Mouse (Mus musculus) liver, adult 2 months (tissue): ENCODE measurements around the gene Rasa3. TPM values are rescaled to one million over a fixed set of nuclear protein-coding genes. Genes with fewer than 3 reads are reported as not detected.

Experiments
- DNase-seq: peaks from one replicate; pipeline ENCODE4 v3.0.0-alpha.2; 2011; ENCODE audit warnings: low read depth, low spot score; ENCODE audit errors: extremely low read depth
- H3K27ac ChIP-seq: fragments of 200-500 bp; replicated peaks from 2 replicates; pipeline ENCODE4 v1.5.1; 2012; ENCODE audit warnings: low read depth, mild to moderate bottlenecking, control low read depth, inconsistent platforms, low read length; ENCODE audit not compliant: insufficient read depth
- H3K27me3 ChIP-seq: fragments of 200-500 bp; 2 replicates; pipeline ENCODE4 v1.6.1; 2012; ENCODE audit warnings: mild to moderate bottlenecking, moderate library complexity, low read length, inconsistent platforms; ENCODE audit not compliant: control insufficient read depth, insufficient read depth
- H3K36me3 ChIP-seq: fragments of 200-500 bp; 2 replicates; pipeline ENCODE4 v1.6.1; 2012; ENCODE audit warnings: low read length, inconsistent platforms; ENCODE audit not compliant: control insufficient read depth, insufficient read depth
- H3K4me1 ChIP-seq: fragments of 200-500 bp; 2 replicates; pipeline ENCODE4 v1.6.1; 2011; ENCODE audit warnings: low read length; ENCODE audit not compliant: control insufficient read depth, insufficient read depth
- H3K4me3 ChIP-seq: fragments of 200-500 bp; 2 replicates; pipeline ENCODE4 v1.5.1; 2011; ENCODE audit warnings: low read depth, mild to moderate bottlenecking, control low read depth, low read length, moderate library complexity; ENCODE audit not compliant: insufficient read depth
- H3K79me2 ChIP-seq: fragments of 200-500 bp; 2 replicates; pipeline ENCODE4 v1.6.1; 2012; ENCODE audit warnings: inconsistent platforms, mild to moderate bottlenecking, low read length, moderate library complexity; ENCODE audit not compliant: control insufficient read depth, insufficient read depth
- H3K9ac ChIP-seq: fragments of 200-500 bp; 2 replicates; pipeline ENCODE4 v1.6.1; 2012; ENCODE audit warnings: low read depth, mild to moderate bottlenecking, control low read depth, inconsistent platforms, low read length
- CTCF ChIP-seq: fragments of 200-500 bp; IDR thresholded peaks from 2 replicates; pipeline ENCODE4 v1.5.1; 2011; ENCODE audit warnings: low read depth, low read length, control low read depth
- POLR2A ChIP-seq: fragments of 200-500 bp; IDR thresholded peaks from 2 replicates; pipeline ENCODE4 v1.6.1; 2011; ENCODE audit warnings: low read length, control low read depth; ENCODE audit not compliant: insufficient read depth; ENCODE audit errors: extremely low read depth
- WGBS: fragments of 180-500 bp; shearing (Covaris S2); methylation state at CpG from one replicate; pipeline ENCODE4 v1.1.7; 2018; 5-methylcytosine and 5-hydroxymethylcytosine counted together
- polyA plus RNA-seq: library from polyadenylated mRNA; depleted of rRNA; stranded (reverse); fragments of >200 nt; gene quantifications from 2 replicates; pipeline ENCODE4 v1.2.3, GENCODE M21; 2012
- total RNA-seq: library from RNA; depleted of rRNA; stranded (reverse); fragments of >200 nt; gene quantifications from 2 replicates; pipeline ENCODE4 v1.2.3, GENCODE M21; 2014

The Rasa3 gene
- total and polyA plus RNA-seq, 2 experiments, result 6.6 to 10.3 TPM

DNA sequence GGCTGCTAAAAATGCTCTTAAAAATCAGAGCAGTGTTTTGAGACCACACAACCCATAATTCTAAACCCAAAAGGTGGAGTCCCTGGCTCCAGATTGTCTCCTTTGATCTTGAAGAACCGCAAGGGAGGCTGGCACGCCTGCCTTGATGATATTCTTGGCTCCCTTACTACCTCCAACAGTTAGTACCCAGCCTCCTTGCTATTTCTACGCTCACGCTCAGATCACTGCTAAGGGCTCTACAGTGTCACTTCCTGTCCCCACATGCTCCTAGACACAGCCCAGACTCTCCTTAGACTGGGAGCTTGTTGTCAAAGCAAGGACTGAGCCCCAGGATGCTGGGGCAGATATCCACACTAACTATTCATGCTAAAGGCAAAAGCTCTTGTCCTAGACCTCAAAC is 46.6 kb downstream of the Rasa3 start:
- no peaks in the 10 kb centered on the region for H3K36me3 ChIP-seq
- no peak for TF ChIP-seq CTCF
- no peak for TF ChIP-seq POLR2A
- H3K27ac ChIP-seq, result no peak overlapping the region
- no peak for DNase-seq
- H3K4me3 ChIP-seq, result no peak overlapping the region
- no peak overlapping the region for H3K9ac ChIP-seq
- no peaks in the 10 kb centered on the region for H3K4me1 ChIP-seq
- no peaks in the 10 kb centered on the region for H3K79me2 ChIP-seq
- WGBS, result 85% methylated on average over 4 of the region's 4 CpGs
- no peaks in the 10 kb centered on the region for H3K27me3 ChIP-seq

DNA sequence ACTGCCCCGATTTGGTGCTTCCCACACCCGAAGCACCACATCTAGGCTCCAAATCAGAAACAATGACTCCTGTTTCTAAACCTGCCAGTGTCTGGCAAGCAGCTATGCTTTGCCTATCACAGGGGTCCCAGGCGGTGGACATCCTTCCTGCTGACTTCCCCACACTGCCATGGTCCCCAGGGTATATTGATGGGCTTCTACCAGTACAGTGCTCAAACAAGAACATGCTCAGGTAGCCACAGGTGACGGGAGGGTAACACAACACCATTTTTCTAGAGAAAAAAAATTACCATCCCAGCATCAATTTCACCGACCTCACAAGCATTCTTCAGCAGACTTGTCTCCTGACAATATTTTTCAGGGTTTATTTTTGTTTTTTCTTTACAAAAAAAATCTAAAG is 47.2 kb downstream of the Rasa3 start:
- H3K36me3 ChIP-seq, result no peaks in the 10 kb centered on the region
- H3K4me1 ChIP-seq, result no peaks in the 10 kb centered on the region
- 83% methylated on average over 5 of the region's 5 CpGs for WGBS
- H3K4me3 ChIP-seq, result no peak overlapping the region
- H3K9ac ChIP-seq, result no peak overlapping the region
- no peaks in the 10 kb centered on the region for H3K27me3 ChIP-seq
- TF ChIP-seq CTCF (no peak), POLR2A (no peak)
- H3K79me2 ChIP-seq, result no peaks in the 10 kb centered on the region
- no peak for DNase-seq
- H3K27ac ChIP-seq, result no peak overlapping the region

DNA sequence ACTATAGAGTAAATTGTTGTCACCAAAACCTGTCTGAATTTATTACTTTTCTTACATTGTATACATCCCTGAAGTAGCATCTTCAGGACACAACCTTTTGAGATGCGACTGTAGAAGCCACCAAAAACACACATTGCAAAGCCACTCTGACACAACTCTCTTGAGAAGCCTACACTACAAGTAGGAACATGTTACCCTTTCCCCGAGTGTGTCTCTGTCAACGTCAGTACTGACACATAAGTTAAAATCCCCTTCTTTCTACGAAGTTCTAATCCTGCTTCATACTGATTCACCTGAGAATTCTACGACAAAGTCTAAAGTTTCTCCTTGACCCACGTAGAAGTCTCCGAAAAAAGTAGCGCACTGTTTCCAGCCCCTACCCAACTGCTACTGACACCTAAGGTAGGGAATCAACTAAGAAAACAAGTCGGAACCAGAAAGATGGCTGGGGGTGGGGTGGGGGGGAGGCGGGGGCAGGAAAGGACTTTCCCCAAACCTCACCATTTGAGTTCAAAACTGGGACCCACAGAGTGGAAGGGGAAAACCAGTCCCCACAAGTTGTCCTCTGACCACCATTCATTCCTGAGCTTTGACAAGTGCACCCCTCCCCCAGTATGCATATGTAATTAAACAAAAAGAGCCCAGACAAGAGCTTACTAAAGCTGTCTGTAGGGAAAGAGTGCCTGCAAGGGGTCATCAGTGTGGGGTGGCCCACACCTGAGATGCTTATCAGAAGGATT is 47.9 kb downstream of the Rasa3 start:
- 96% methylated on average over 10 of the region's 10 CpGs for WGBS

DNA sequence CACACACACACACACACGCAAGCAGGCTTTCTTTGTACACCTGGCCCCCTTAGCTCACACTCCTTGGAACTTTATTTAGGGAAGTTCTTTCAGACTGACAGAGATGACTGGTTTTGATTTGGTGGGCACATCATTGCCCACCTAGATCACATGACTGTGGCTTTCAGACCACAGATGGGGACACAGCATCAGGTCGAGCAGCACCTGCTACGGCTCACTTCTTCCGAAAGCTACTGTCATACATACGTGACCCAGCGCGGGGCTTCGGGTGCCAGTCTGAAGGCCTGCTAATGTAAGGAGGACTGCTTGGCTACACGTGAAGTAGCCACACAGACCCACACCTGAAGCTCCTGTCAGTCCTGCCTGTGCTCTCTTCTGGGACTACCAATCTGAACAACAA is 49.3 kb downstream of the Rasa3 start:
- no peaks in the 10 kb centered on the region for H3K4me1 ChIP-seq
- no peaks in the 10 kb centered on the region for H3K36me3 ChIP-seq
- no peaks in the 10 kb centered on the region for H3K27me3 ChIP-seq
- H3K79me2 ChIP-seq, result no peaks in the 10 kb centered on the region
- no peak overlapping the region for H3K9ac ChIP-seq
- TF ChIP-seq POLR2A (no peak), CTCF (no peak)
- no peak for DNase-seq
- H3K27ac ChIP-seq, result no peak overlapping the region
- 94% methylated on average over 9 of the region's 9 CpGs for WGBS
- no peak overlapping the region for H3K4me3 ChIP-seq

More for the DNA sequence above, 47.9 kb downstream of the Rasa3 start:
- H3K79me2 ChIP-seq, result no peaks in the 10 kb centered on the region
- no peaks in the 10 kb centered on the region for H3K27me3 ChIP-seq
- H3K27ac ChIP-seq, result no peak overlapping the region
- no peak overlapping the region for H3K4me3 ChIP-seq
- H3K9ac ChIP-seq, result no peak overlapping the region
- no peaks in the 10 kb centered on the region for H3K36me3 ChIP-seq
- TF ChIP-seq POLR2A, result no peak
- TF ChIP-seq CTCF, result no peak
- DNase-seq, result no peak
- H3K4me1 ChIP-seq, result no peaks in the 10 kb centered on the region

DNA sequence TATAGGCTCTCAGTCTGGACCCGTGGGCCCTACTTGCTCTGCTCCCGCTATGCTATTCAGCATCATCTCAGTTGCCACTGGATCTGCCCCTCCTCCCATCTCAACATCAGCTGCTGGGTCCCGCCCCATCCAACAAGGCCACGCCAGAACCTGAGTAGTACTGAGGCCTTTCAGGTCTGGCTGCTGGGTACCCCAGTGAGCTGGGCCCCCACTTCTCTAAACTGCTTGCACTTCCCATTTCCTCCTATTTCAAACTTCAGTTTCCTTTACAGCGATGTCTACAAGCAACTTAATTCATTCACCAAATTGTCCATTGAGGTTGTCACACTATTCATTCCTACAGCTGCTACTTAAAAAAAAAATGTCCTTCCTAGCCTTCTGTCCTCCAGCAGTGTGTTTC is 49.8 kb downstream of the Rasa3 start:
- no peak overlapping the region for H3K27ac ChIP-seq
- H3K9ac ChIP-seq, result no peak overlapping the region
- TF ChIP-seq CTCF, result no peak
- no peak for TF ChIP-seq POLR2A
- no peaks in the 10 kb centered on the region for H3K79me2 ChIP-seq
- no peaks in the 10 kb centered on the region for H3K27me3 ChIP-seq
- H3K36me3 ChIP-seq, result no peaks in the 10 kb centered on the region
- H3K4me3 ChIP-seq, result no peak overlapping the region
- WGBS, result 95% methylated on average over 5 of the region's 5 CpGs
- no peak for DNase-seq
- H3K4me1 ChIP-seq, result no peaks in the 10 kb centered on the region

DNA sequence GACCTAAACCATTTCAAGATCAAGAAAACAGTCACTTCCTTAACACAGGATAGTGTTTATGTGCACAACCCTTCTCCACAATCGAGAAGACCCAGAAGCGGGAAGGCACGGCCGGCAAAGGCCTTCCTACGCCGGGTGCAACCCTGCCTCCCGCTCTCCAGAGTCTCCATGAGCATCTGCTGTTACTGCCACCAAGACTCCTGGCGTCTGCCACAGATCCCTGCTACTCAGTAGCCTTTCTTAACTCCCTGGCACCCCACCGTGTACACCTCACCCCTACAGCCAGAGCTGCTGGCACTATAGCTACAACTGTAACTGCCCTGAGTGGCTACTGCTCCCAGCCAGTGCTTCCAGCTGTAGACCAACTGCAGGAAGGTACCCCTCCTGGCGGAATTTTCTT is 51.3 kb downstream of the Rasa3 start:
- no peak for DNase-seq
- Histone ChIP-seq H3K27me3 (no peaks in the 10 kb centered on the region), H3K79me2 (no peaks in the 10 kb centered on the region), H3K4me3 (no peak overlapping the region), H3K36me3 (no peaks in the 10 kb centered on the region), H3K9ac (no peak overlapping the region), H3K27ac (no peak overlapping the region), H3K4me1 (no peaks in the 10 kb centered on the region)
- WGBS, result 93% methylated on average over 10 of the region's 10 CpGs
- TF ChIP-seq CTCF (no peak), POLR2A (no peak)
